Mouse (Mus musculus): ENCODE measurements around the gene Zdhhc19.

DNA sequence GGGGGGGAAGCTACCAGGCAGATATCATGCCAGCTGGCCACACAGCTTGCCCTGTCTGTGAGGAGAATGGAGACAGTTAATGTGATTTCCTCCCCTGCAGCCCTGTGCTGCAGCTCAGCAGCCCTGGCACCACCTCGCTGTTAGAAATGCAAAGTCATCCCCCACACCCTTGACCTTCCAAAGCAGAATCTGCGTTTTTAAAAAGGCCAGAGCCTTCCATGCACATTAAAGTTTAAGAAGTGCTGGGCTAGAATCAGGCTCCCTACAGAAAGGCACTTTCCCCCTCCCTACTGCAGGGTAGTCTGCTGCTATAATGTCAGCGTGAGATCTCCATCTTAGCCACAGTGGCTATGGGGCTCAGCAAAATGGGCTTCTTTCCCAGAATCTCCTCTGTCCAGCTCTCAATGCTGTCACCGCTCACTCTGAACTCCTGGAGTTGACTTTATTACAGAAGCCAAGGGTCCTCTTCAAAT, 101.9 kb downstream of the Zdhhc19 start:
- TF ChIP-seq CHD2 (IDR thresholded peaks at IDR 0.05; ENCODE audit: low read depth, low read length) (no peak), MAFK (IDR thresholded peaks at IDR 0.05; ENCODE audit: insufficient read depth, low read depth, low read length) (no peak)
